Mouse (Mus musculus): ENCODE results near the gene Rae1.

DNA sequence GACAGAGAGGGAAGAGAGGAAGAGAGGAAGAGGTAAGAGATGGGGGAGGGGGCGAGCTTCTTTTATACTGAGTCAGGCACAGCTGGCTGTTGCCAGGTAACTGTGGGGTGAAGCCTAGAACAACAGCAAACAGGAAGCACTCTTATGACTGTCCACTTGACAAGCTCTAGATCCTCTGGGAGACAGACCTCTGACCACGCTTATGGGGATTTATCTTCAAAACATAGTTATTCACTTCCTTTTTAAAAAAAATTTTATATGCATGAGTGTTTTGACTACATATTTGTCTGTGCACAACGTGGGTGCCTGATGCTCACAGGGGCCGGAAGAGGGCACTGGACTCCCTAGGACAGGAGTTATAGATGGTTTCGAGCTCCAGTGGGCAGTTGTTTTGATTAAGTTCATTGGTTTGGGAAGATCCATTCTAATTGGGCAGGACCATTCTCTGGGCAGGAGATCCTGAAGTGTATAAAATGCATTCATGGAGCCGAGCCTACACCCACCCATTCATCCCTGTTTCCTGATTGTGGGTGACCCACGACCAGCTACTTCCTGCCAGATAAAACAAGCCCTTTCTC, 23.2 kb upstream of the Rae1 start:
- TF ChIP-seq GATA1 (IDR thresholded peaks at IDR 0.05; ENCODE audit: borderline replicate concordance, low read length), result no peak
- no peak for TF ChIP-seq FLI1 (IDR thresholded peaks at IDR 0.05; ENCODE audit: low read length)

Measured in megakaryocyte, embryonic 14.5 days (primary cell).